Mouse (Mus musculus): Measurements from ENCODE around the gene Snf8.

Gene Snf8

DNA sequence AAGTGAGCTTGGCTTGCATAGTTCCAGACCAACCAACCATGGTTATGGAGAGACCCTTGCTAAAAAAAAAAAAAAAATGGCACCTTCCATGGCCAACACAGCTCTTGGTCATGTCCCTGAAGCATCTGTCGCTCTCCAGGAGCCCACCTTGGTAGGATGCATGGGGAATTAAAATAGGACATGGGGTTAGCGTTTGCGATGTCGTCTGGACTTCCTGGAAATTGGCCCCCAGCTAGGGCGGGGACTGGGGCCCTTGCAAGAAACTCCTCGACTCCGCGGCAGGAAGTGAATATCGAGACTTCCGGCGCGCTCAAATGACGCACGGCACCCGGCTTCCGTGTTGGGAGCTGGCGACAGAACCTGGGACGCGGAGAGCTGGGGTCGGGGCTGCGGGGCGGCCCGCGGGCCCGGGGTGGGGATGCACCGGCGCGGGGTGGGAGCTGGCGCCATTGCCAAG is at the start of gene Snf8:
Gene Snf8 (plus strand): TSS at position 290 of the 457 bp plus-strand sequence.
- peak; percentile 77 to 95 for DNase-seq (ENCODE audit: low spot score in 2 of 2)

GRCm38 (mm10) chr11:95987854-95988447 is 46.7 kb upstream of the Snf8 start:
- no peak for DNase-seq (ENCODE audit: low spot score in 2 of 2)

DNA sequence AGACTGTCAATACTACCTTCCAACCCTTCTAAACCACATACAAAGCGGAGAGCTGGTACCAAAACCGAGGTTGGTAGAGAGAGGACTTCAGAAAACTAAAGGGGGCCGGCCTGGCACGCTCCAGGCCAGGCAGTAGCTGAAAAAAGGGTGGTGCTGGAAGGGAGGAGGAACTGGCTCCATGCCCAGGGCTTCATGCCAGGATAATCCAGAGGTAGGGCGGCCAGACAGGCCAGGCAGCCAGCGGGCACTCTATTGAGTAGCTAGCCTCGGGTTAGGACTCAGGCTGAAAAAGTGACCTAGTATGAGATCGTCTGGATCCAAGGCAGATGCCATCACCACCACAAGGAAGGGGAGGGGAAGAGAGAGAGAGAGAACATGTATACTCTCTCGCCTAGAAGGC is 46.2 kb upstream of the Snf8 start:
- no peak for DNase-seq (ENCODE audit: low spot score in 2 of 2)

- DNase-seq (ENCODE audit: low spot score in 2 of 2) = no peak
Measured at GRCm38 (mm10) chr11:95989864-95990263, 44.8 kb upstream of the Snf8 start.

GRCm38 (mm10) chr11:95990431-95990830 is 44.3 kb upstream of the Snf8 start:
- DNase-seq (ENCODE audit: low spot score in 2 of 2) = no peak

DNA sequence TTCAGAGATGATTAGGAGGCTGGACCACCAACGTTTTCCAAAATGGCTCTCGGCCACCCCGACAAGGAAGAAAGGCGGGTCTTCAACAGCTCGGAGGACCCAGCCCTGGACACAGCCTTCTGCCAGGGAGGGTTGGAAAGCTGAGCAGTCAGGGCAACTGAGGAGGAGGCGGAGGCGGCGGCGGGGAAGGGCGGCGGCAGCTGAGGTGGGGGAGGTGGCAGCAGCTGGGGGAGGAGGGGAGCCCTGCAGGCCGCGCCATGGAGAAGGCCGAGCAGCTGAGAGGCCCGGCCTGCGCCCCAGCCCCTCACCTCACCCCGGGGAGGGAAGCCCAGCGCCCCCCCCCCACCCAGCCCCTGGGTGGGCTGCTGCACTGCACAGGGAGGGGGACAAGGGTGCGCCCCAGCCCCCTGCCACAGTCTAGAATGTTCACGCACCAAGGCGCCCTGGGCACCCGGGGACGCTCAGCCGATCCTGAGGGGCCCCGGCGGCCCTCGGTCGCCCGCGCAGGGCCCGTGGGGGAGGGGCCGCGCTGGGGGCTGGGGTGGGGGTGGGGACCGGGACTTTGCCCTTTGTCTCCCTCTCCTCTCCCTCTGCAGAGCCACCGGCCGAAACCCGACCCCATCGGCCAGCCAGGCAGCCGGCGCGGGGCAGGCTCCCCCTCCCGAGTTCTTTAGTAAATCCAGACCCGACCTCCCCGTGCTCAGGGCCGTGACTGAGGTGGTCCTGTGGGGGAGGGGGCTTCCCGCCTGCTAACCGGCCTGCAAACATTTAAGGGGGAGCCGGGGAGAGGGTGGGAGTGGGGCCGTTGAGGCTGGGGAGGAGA is 43.6 kb upstream of the Snf8 start:
- no peak for DNase-seq (ENCODE audit: low spot score in 2 of 2)

- no peak for DNase-seq (ENCODE audit: low spot score in 2 of 2)
Measured at GRCm38 (mm10) chr11:95994151-95994550, 40.5 kb upstream of the Snf8 start.

GRCm38 (mm10) chr11:96003100-96003900 is 31.4 kb upstream of the Snf8 start:
- no peak for DNase-seq (ENCODE audit: low spot score in 2 of 2)

GRCm38 (mm10) chr11:96003969-96004792 is 30.5 kb upstream of the Snf8 start:
- no peak for DNase-seq (ENCODE audit: low spot score in 2 of 2)

DNA sequence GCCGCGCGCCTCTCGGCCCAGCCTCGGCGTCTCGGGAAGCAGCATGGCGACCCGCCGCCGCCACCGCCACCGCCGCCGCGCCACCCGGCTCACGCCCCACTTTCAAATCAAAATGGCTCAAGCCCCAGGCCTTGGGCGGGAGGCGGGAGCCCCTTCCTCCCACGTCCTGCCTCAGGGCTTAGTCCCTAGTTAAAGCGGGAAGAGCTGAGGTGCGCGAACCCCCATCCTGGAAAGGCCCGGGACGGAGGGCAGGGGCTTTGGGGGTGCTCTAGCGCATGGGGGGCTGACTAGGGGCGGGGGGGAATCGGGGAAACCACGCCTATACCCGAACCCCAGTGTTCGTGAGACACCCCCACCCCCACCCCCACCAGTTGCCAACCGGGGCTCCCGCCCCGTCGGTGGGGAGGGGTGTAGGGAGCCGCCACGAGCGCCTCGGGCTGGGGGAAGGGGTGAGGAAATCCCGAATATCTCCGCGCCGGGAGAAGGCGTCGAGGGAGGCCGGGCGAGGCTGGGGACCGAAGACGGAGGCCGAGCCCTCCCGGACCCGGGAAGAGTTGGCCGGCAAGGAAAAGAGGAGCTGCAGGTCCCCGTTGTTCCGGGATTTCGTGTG is 29.8 kb upstream of the Snf8 start:
- no peak for DNase-seq (ENCODE audit: low spot score in 2 of 2)

DNA sequence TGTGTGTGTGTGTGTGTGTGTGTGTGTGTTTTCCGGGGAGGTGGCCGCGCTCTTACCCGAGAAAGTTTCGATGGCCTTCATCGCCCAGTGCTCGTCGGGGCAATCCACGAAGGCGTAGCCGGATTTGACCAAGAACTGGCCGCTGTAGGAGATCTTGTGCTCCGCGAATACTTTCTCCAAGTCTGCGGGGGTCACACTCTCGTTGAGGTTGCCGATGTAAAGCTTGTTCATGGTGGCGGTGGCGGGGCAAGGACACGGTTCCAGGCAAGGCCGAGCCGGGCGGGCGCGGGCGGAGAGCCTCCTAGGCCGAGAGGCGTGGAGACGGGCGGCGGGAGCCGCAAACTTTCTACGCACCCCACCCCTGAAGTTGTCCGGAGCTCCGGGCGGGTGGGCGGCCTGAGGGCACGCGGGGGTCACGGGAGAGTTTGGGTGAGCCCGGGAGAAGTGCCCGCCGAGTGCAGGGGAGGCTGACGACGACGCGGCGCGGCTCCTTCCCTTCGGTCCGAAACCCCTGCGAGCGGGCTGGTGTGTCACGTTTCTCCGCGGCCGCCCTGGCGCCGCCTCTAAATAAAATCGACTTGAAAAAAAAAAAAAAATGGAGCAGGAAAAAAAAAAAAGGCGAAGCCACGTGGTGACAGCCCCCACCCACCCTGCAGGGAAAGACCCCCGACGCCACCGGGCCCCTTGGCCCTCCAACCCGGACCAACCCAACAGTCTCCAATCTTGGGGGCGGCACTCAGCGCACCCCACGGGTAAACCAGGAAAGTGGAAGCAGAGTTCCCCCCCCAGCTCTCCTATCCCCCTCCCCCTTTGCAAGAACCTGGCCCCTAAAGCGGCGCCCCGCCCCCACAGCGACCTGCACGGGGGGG is 29.0 kb upstream of the Snf8 start, which contains the start of gene Igf2bp1:
Gene Igf2bp1 (minus strand): TSS at position 538 of the 869 bp plus-strand sequence.
- no peak for DNase-seq (ENCODE audit: low spot score in 2 of 2)

GRCm38 (mm10) chr11:96006367-96006851 is 28.3 kb upstream of the Snf8 start:
- DNase-seq (ENCODE audit: low spot score in 2 of 2) = no peak

DNA sequence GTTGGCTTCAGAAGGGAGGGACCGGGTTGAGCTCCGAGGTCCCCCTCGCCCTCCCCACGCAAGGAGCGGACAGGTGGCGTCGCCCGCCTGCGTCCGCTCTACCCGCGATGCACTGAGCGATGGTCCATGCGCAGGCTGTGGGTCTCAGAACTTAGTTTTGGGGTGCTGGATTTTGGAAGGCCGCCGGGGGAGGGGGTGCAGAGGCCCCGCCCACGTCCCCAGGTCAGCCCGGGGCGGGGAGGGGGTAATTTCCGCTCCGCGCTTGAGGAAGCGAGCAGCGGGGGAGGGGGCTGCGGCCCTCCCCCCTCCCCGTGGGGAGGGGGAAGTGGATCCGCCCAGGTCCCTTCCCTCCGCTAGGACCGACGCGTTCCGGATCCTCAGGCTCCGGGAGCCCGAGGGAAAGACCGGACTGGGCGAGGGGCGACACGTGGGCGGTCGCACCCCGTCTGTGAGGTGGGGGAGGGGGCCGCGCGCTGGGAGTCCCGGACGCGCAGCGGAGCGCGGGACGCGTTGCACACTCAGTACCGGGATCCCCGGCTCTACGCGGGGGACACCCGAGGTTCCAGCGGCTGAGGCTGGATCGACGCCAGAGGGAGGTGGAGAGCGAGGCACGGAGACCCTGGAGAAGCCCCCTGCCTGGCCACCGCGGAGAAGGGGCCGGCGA is 27.7 kb upstream of the Snf8 start:
- DNase-seq (ENCODE audit: low spot score in 2 of 2) = no peak

- no peak for DNase-seq (ENCODE audit: low spot score in 2 of 2)
Measured at GRCm38 (mm10) chr11:96007516-96008235, 27.0 kb upstream of the Snf8 start.

GRCm38 (mm10) chr11:96008827-96009226 is 25.9 kb upstream of the Snf8 start:
- no peak for DNase-seq (ENCODE audit: low spot score in 2 of 2)

- no peak for DNase-seq (ENCODE audit: low spot score in 2 of 2)
Measured at GRCm38 (mm10) chr11:96011982-96012381, 22.7 kb upstream of the Snf8 start.

DNA sequence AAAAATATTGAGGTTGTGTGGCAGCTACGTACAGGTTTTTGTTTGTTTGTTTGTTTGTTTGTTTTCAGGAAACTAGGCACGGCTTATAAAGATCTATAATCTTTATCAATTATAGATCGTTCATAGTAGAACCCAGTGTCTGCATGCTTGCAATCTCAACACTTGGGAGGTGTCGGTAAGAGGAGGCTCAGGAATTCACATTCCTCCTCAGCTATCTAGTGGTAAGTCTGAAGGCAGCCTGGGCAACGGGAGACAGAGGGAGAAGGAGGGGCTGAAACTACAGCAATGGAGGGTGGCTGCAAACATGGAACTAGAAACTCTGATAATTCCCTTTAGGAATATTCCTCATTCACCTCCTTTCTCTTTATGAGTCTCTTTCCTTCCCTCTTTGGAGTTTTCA is 19.3 kb upstream of the Snf8 start:
- no peak for DNase-seq (ENCODE audit: low spot score in 2 of 2)

- no peak for DNase-seq (ENCODE audit: low spot score in 2 of 2)
Measured at GRCm38 (mm10) chr11:96017941-96018351, 16.7 kb upstream of the Snf8 start.

DNA sequence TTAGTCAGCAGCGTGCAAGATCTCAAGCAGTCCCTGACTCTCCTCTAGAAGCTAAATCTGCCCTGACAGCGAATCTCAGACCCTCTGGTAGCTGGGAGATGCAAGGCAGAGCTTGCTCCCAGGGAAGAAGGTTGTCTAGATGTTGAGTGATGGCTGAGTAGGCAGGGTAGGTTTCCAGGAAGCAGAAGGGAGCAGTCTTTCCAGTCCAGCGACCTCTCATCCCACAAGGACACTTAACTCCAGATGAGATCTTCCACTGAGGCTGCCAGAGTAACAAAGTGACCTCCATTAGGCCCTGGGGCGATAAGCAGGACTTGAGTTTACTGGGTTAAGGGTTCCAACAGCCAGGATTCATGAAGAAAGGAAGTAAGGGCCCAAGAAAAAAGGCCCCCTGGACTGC is 14.1 kb upstream of the Snf8 start:
- no peak for DNase-seq (ENCODE audit: low spot score in 2 of 2)

All from left cerebral cortex, adult 9 months (tissue).